Mouse (Mus musculus) gastrocnemius, adult 2 months (tissue): ENCODE results near the gene Myo1a. TPM values are rescaled to one million over a fixed set of nuclear protein-coding genes. Genes with fewer than 3 reads are reported as not detected.
A peak's percentile ranks its signal among the peaks of the same experiment; 100 is the strongest.
"Not testable (repeated sequence)": the region's sequence is repeated elsewhere in the genome, so short reads cannot be mapped to it uniquely, and the experiment has no call there.

Experiments used
- DNase-seq: peaks from one replicate; pipeline ENCODE4 v3.0.0; 2022
- H3K27ac ChIP-seq: fragments of 200-600 bp; 2 replicates; pipeline ENCODE4 v1.8.1; 2022; ENCODE audit warnings: mild to moderate bottlenecking
- H3K4me3 ChIP-seq: fragments of 200-600 bp; 2 replicates; pipeline ENCODE4 v1.8.1; 2022; ENCODE audit warnings: mild to moderate bottlenecking, moderate library complexity
- CTCF ChIP-seq: fragments of 200-600 bp; IDR thresholded peaks from 2 replicates; pipeline ENCODE4 v1.8.1; 2022; ENCODE audit warnings: antibody characterized with exemption, mild to moderate bottlenecking, moderate library complexity
- intact Hi-C: fragments of 180-260 bp; cut with DNase I; formaldehyde crosslinking; loops from one replicate; pipeline ENCODE4 v1.15.1; 2025
- long read RNA-seq, 2 experiments: library from polyadenylated mRNA; stranded (forward); transcript quantifications; one replicate each; pipeline ENCODE4 v2.0.0; 2021
- total RNA-seq, 2 experiments: library from RNA; stranded (reverse); gene quantifications; 2 replicates each; pipeline ENCODE4 v1.2.3; 2021

Myo1a gene
- total RNA-seq = not detected
- long read RNA-seq, experiment 1 = 0 reads
- long read RNA-seq, experiment 2 = 0 reads

GRCm38 (mm10) chr10:127704766-127705220, at the start of gene Myo1a:
Myo1a (plus strand) TSS chr10:127705170.
- TF ChIP-seq CTCF = no peak
- intact Hi-C loops = no loop called here
- no peak within 1 kb of the TSS for H3K27ac ChIP-seq
- no peak for DNase-seq
- no peak within 1 kb of the TSS for H3K4me3 ChIP-seq

- H3K27ac ChIP-seq, H3K4me3 ChIP-seq, intact Hi-C loops: not testable (repeated sequence)
- DNase-seq = peak; percentile 6
These were observed 47.4 kb upstream of the Myo1a start for GRCm38 (mm10) chr10:127657617-127658016.

GRCm38 (mm10) chr10:127658076-127658475, 46.9 kb upstream of the Myo1a start:
- no peak overlapping the region for H3K27ac ChIP-seq
- H3K4me3 ChIP-seq = no peak overlapping the region
- intact Hi-C loops = no loop called here
- DNase-seq = no peak
- no peak for TF ChIP-seq CTCF

- intact Hi-C loops = no loop called here
- DNase-seq = peak; percentile 17
- H3K4me3 ChIP-seq = no peak overlapping the region
- H3K27ac ChIP-seq = no peak overlapping the region; the same call in 1 of the 2 replicates
- no peak for TF ChIP-seq CTCF
These were observed 45.4 kb upstream of the Myo1a start for GRCm38 (mm10) chr10:127659551-127659950.

GRCm38 (mm10) chr10:127661291-127661914, 43.6 kb upstream of the Myo1a start:
- Histone ChIP-seq H3K27ac (peak overlapping the region; percentile 84), H3K4me3 (peak overlapping the region; percentile 64)
- intact Hi-C loops = no loop called here
- TF ChIP-seq CTCF = no peak
- DNase-seq = peak; percentile 31

- intact Hi-C loops = no loop called here
- Histone ChIP-seq H3K27ac (peak overlapping the region; percentile 84), H3K4me3 (peak overlapping the region; percentile 64)
- no peak for TF ChIP-seq CTCF
- DNase-seq = peak; percentile 70
These were observed 42.9 kb upstream of the Myo1a start for GRCm38 (mm10) chr10:127661915-127662663.

GRCm38 (mm10) chr10:127662666-127663253, 42.2 kb upstream of the Myo1a start:
- peak; percentile 52 for DNase-seq
- peak overlapping the region; percentile 64 for H3K4me3 ChIP-seq
- peak overlapping the region; percentile 84 for H3K27ac ChIP-seq
- intact Hi-C loops = no loop called here
- peak; percentile 29 for TF ChIP-seq CTCF

- no peak for DNase-seq
- no peak for TF ChIP-seq CTCF
- intact Hi-C loops = no loop called here
- Histone ChIP-seq H3K27ac (peak overlapping the region; percentile 95), H3K4me3 (no peak overlapping the region; the same call in 1 of the 2 replicates)
These were observed 41.4 kb upstream of the Myo1a start for GRCm38 (mm10) chr10:127663590-127663989.

GRCm38 (mm10) chr10:127664166-127664565, 40.8 kb upstream of the Myo1a start:
- Histone ChIP-seq H3K27ac (peak overlapping the region; percentile 95), H3K4me3 (peak overlapping the region; percentile 76)
- no peak for TF ChIP-seq CTCF
- no peak for DNase-seq
- intact Hi-C loops = no loop called here

- H3K4me3 ChIP-seq = peak overlapping the region; percentile 76
- no peak for TF ChIP-seq CTCF
- DNase-seq = no peak
- intact Hi-C loops = no loop called here
- peak overlapping the region; percentile 95 for H3K27ac ChIP-seq
These were observed 40.1 kb upstream of the Myo1a start for GRCm38 (mm10) chr10:127664891-127665290.

GRCm38 (mm10) chr10:127665366-127666181, 39.4 kb upstream of the Myo1a start:
- TF ChIP-seq CTCF = no peak; the same call in 1 of the 2 replicates
- DNase-seq = no peak
- Histone ChIP-seq H3K4me3 (peak overlapping the region; percentile 76), H3K27ac (peak overlapping the region; percentile 95)
- intact Hi-C loops = no loop called here
